Mouse (Mus musculus): ENCODE data around the gene Apba2.

Apba2 gene

DNA sequence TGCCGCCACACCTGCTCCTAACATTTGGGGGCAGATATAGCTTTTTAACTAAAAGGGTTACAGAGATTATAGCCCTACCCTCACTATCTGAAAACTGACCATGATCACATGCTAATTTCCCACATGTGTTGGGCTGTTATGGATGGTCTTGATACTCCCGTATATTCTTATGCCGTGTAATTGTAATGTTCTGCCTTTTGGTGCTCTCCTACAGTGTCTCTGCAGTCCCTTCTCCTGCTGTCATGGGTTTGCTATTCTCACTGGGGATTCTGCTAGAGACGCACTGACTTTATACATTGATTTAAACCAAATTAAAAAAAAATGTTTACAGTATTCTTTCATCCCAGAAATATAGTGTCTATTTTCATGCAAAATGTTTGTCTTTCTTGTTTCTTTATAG is 157.4 kb downstream of the Apba2 start:
- DNase-seq (ENCODE audit: low spot score): no peak

GRCm38 (mm10) chr7:64659328-64659727 is 157.8 kb downstream of the Apba2 start:
- DNase-seq (ENCODE audit: low spot score): no peak

GRCm38 (mm10) chr7:64662506-64662905 is 161.0 kb downstream of the Apba2 start:
- no peak for DNase-seq (ENCODE audit: low spot score)

- no peak for DNase-seq (ENCODE audit: low spot score)
These were observed 162.1 kb downstream of the Apba2 start for GRCm38 (mm10) chr7:64663600-64663999.

DNA sequence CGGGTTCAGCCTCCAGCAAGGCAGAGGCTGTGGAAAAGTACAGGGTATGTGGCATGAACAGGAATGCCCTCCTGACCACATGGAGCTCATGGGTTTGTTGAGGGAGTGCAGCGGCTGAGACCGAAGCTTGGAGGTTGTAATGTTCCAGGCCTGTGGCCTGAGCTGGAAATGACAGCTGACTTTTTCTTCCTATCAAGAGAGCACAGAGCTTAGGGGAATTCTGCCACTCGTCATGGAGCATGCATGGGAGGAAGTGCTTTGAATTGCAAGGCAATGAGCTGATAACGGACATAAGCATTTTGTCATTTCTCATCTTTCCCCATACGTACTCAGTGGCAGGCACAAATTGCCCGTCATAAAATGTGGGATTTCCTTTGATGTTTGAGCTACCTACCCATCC is 163.6 kb downstream of the Apba2 start:
- no peak for DNase-seq (ENCODE audit: low spot score)

DNA sequence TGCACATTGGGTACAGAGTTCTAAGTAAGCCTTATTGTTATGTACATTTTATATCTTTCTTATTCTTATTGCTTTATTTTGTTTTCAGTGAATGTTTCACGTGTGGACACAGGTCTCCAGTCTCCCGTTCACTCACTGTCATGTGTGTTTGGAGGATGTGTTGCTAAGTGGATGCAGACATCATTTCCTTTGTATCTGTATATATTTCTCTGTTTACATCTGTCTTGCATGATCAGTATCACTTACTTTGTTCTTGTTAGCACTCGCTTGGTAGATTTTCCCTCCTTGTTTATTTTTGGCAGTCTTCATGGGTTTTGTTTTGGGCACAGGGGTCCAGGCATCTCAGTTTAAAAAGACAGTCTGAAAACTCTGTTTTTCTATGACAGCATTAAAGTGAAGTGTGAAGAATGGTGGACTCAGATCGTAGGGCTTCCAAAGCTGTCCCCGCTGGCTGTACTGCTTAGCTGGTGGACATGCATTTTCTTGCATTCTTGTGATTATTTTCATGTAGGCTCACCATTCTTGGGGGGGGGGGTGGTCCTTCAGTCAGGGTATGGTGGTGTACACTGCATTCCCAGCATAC is 164.3 kb downstream of the Apba2 start:
- DNase-seq (ENCODE audit: low spot score): no peak

GRCm38 (mm10) chr7:64667959-64668358 is 166.5 kb downstream of the Apba2 start:
- DNase-seq (ENCODE audit: low spot score): no peak

DNA sequence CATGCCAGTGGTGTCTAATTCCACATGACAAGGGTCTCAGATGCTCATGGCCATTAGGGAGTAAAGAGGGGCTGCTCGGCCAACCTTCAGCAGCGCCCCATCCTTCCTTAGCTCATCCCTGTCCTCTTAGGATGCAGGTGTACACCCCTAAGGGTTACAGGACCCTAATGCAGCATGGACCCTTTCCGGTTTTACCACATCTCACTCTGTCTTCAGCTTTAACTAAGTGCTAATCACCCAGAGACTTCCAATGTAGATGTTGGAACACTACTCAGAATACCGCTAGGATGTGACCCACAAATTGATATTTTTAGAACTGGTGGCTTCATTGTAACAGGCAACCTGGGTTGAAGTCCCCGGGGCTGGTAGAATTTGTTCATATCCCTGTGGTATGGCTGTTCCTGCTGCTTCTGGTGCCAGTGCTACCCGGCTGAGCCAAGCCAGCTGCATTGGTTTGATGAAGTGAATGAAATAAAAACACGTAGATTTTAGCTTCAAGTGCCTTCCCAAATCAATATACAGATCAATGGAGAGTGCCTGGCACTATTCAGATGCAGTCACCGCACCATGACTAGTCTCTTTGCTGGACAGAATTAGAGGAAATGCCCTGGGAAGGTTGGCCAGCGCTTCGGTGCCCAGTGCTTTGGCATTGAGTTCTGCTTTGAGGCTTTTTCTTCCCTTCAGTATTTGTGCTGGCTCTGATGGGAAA is 178.4 kb downstream of the Apba2 start:
- no peak for DNase-seq (ENCODE audit: low spot score)

- no peak for DNase-seq (ENCODE audit: low spot score)
These were observed 183.4 kb downstream of the Apba2 start for GRCm38 (mm10) chr7:64684893-64685292.

DNA sequence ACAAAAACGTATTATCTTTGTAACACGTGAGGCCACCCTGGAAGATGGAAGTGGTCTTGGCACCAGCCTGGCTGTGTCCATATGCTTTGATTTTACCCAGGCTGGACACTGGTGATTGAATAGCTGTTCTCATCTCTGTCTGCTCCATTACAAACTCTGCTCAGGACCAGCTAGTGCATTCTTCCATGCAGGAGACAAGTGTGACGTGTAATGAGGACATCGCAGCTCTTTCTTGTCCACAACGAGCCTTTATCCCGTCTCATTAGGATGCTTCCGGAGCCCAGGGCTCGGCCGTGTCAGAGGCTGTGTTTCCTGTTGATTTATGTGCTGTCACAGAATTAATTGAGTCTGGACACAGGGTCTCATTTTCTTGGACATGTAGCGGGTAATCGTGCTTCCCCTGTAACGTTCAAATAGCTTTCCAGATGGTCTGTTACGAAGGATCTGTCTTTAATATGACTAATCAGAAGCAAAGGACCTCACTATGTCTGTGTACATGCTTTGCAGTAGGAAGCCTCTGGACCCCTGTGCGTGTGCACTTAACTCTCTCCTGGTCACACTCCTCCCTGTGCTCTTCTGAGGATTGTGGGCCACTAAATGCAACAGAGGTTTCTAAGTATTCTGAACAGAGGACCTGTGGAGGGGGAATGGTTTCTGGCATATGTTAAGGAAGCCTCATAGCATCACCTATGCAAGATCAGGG is 186.8 kb downstream of the Apba2 start:
- DNase-seq (ENCODE audit: low spot score): no peak

DNA sequence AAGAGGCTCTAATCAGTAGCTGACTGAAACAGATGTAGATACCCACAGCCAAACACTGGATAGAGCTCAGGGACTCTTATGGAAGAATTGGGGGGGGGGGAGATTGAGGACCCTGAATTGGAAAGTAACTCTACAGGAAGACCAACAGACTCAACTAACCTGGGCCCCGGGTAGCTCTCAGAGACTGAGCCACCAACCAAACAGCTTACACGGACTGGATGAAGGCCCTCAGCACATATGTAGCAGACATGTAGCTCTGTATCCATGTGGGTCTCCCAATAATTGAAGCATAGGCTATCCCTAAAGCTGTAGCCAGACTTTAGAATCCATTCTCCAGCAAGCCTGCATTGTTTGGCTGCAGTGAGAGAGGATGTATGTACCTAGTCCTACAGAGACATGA is 190.3 kb downstream of the Apba2 start:
- DNase-seq (ENCODE audit: low spot score): no peak

GRCm38 (mm10) chr7:64694937-64695336 is 193.4 kb downstream of the Apba2 start:
- no peak for DNase-seq (ENCODE audit: low spot score)

DNA sequence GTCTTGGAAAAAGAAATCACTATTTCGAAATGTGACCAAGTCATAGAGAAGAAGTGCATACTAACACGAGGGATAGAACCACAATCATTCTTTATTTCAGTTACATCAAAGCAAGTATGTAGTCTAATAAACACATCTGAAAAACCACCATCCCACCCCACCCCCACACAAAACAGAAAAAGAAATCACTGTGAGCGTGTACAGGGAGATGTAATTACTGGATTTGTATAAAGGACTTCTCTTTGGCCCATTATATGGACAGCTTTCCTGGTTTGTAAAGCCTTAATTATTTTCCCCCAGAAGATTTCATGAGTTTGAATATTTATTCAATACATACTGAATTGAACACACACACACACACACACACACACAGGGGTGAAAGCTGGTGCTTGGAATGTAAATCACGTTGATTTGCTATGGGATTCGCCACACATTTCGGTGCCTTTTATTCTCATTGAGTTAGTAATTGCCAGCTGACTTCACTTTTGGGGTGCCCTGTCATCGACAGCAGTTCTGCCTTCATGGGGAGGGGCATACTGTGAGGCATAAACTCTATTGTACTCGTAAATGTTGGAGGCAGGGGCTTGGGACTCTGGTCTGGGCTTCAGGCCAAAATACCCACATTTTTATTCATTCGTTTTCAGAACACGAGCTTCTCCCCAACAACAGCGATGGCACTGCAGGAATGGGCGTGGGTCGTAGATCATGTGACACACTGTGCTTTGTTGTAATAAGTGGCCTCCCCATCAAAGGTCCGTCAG is 195.2 kb downstream of the Apba2 start:
- DNase-seq (ENCODE audit: low spot score): no peak

- no peak for DNase-seq (ENCODE audit: low spot score)
These were observed 196.4 kb downstream of the Apba2 start for GRCm38 (mm10) chr7:64697791-64698337.

DNA sequence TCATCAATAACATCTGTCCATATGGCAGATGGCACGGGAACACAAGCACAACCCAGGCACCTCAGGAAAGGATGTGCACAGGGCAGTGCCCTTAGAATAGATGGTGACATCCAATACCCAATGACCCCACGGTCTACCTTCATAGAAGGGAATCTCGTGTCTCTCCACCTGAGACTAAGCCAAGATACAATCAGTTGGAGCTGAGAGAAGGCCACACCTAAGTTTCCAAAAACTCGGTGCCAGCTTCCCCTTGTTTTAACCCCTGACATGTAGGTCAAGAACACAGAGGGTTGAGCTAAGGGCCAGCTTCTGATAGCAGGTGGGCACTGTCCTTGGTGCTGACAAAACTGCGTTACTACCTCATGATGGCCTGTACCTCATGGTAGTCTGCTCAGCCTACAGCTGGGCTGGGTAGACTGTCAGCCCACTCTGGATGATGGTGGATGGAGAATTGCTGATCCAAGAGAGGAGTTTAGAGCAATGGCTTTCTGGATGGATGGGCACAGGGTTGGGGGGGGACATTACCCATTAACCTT is 202.6 kb downstream of the Apba2 start:
- DNase-seq (ENCODE audit: low spot score): no peak

- no peak for DNase-seq (ENCODE audit: low spot score)
These were observed 206.7 kb downstream of the Apba2 start for GRCm38 (mm10) chr7:64708176-64708575.

GRCm38 (mm10) chr7:64709520-64710262 is 208.2 kb downstream of the Apba2 start:
- DNase-seq (ENCODE audit: low spot score): no peak

DNA sequence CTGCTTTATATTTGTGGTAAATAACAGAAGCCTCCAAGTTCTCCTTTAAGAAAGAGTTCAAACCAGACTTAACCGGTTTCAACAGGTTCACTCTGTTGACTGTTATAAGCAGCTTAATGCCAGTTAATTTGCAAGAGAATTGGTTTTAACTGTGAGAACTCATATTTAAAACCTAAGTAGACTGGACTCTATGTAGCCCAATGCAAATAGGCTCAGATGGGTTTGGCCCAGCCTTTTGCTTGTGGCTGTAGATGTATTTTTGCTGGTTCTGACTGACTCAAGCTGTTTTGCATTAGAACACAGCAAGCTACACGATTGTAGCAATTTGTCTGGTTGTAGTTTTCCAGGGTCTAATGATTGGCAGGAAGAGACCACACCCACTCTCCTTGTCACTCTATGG is 214.8 kb downstream of the Apba2 start:
- DNase-seq (ENCODE audit: low spot score): no peak

DNA sequence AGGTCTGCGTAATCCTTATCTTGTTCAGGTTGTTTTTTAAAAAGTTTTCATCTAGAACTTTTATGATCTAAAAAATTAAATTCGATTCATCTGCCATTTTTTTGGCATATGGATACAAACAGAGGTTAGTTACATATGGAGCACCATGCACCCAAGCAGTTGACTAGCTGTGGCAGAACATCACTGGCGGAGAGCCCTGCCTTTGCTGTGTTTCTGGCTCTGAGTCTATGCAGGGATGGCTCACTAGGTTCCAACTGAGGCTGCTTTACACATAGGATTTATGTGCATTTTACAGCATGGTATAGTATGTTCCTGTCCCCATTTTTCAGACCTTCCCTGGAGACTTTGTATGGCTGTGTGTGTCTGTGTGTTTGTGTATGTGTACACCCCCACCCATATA is 221.8 kb downstream of the Apba2 start:
- DNase-seq (ENCODE audit: low spot score): no peak

DNA sequence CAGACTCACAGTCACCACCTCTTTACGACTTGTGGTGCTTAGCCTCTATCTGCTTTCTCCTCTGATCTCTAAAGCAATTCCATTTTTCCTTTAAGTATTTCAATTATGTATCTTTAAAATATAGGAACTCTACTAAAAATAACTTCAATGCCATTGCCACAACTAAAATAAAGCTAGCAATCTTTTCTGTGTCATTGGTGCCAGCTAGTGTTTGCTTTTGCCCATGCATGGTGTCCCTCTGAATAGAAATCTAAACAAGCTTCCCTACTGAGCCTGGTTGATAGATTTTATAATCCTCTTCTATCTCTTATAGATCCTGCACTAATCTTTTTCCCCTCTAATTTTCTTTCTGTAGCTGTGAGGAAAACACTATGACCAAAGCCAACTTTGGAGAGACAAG is 222.9 kb downstream of the Apba2 start:
- DNase-seq (ENCODE audit: low spot score): no peak

DNA sequence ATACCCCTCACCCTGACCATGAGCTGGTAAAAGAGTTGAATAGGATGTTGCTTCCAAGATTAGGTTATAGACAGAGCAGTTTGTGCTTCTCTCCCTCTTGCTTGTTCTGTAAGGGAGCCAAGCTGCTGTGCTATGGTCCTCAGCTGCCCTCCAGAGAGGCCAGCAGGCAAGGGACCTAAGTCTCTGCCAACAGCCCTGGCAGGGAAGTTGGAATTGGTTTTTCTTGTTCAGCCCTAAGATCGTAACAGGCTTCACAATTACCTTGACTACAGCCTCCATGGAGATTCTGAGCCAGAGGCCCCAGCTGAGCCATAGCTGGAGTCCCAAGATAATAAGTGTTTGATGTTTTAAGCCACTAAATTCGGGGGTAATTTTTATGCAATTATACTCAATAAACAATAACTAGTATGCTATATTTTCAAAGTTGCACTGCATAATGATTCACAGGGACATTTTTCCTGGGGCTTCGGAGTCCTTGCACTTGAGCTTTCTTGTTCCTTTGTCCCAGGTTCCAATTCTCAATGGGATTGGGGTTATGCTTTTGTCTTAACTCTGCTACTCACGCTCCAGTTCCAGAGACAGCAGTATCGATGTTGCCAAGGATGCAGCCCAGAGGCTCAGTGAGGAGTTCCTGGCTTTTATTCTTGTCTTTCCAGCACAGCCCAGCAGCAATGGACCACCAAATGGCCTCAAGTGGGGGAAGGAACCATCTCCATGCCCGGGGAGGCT is 224.6 kb downstream of the Apba2 start:
- DNase-seq (ENCODE audit: low spot score): no peak
